Mouse (Mus musculus): ENCODE data around the gene Brpf1.

Brpf1 gene

DNA sequence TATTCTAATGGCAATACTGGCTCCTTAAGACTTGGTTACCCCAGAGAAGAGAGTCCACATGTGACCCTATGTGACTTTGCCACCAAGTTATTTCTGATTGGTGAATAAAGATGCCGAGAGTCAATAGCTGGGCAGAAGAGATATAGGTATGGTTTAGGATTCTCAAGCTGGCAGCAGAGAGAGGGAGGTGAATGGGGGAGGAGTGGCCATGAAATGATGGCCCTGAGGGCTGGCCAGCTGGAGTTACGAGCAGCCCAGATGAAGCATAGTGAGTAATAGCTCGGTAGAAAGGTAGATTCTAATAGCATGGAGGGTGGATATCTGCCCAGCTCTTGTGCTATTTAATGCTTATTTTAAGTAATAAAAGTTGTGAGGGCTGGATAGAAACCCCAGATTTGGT lies 45.9 kb downstream of the Brpf1 start:
- DNase-seq (ENCODE audit: low spot score in 2 of 2): no peak

- no peak for DNase-seq (ENCODE audit: low spot score in 2 of 2)
Measured at GRCm38 (mm10) chr6:113353696-113354095, 46.8 kb downstream of the Brpf1 start.

DNA sequence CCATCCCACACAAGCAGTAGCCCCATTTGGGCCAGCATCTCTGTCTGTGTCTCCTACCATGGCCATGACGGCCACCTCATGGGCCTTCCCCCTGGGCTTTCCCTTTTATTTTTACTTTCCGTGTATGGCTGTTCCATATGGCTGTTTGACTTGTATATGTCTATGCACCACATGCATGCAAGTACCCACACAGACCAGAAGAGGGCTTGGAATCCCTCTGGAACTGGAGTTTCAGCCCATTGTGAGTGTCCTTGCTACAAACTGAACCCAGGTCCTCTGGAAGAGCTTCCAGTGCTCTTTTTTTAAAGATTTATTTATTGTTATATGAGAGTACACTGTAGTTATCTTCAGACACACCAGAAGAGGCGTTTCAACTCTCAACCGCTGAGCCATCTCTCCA lies 54.5 kb downstream of the Brpf1 start:
- DNase-seq (ENCODE audit: low spot score in 2 of 2): no peak

- no peak for DNase-seq (ENCODE audit: low spot score in 2 of 2)
Measured at GRCm38 (mm10) chr6:113362241-113362640, 55.3 kb downstream of the Brpf1 start.

GRCm38 (mm10) chr6:113364518-113365135 lies 57.7 kb downstream of the Brpf1 start:
- DNase-seq (ENCODE audit: low spot score in 2 of 2): no peak

- DNase-seq (ENCODE audit: low spot score in 2 of 2): no peak
Measured at GRCm38 (mm10) chr6:113366639-113367038, 59.7 kb downstream of the Brpf1 start.

DNA sequence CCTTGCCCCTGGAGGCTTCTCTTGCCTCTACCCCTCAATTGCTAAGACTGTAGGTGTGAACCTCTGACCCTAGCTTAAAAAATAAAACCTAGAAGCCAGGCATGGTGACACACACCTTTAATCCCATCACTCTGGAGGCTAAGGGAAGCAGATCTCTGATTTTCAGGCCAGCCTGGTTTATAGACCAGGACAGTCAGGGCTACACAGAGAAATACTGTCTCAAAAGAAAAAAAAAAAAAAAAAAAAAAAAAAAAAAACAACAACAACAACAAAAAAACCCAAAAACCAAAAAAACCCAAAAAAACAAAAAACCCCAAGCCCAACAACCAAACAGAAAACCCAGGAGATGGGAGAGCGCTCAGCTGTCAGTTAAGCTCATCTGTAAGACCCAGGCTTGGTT lies 60.6 kb downstream of the Brpf1 start:
- DNase-seq (ENCODE audit: low spot score in 2 of 2): no peak

GRCm38 (mm10) chr6:113368124-113368523 lies 61.2 kb downstream of the Brpf1 start:
- no peak for DNase-seq (ENCODE audit: low spot score in 2 of 2)

DNA sequence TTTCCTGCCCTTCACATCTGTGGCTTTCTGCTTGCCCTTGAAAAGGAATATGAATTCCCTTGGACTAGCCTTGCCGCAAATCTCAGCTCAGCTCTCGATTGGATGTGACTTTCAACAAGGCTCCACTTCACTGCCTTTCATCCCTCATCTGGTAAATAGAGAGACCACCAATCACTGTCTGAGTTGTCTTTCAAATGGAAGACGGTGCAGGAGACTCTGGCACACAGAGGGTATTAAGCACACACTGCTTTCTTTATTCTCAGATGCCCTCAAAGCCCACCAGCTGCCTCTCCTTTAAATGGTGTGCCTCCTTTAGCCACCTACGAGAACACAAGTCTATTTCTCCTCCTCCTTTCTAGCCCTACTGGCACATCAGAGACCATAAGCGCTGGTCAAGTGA lies 61.6 kb downstream of the Brpf1 start:
- DNase-seq (ENCODE audit: low spot score in 2 of 2): no peak

GRCm38 (mm10) chr6:113370194-113370929 lies 63.4 kb downstream of the Brpf1 start:
- DNase-seq (ENCODE audit: low spot score in 2 of 2): no peak

DNA sequence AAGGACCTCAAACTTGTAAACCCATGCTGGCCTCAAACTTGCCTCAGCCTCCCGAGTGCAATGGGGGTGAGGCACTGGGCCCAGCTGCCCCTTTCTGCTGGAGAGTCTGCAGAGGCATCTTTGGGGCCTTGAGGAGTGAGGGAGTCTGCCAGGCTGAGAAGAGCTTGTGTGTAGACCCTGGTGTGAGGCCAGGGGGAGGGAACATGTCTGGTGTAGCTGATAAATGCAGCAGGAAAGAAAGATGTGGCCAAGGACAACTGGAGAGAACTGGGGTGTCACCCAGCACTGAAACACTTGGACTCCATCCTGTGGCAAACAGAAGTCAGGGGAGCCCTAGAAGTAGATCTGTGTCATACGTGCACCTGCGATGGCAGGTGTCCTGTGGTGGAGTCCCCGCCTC lies 66.6 kb downstream of the Brpf1 start:
- no peak for DNase-seq (ENCODE audit: low spot score in 2 of 2)
